Mouse (Mus musculus): ENCODE measurements around the gene Zfp575.

The Zfp575 gene

GRCm38 (mm10) chr7:24605561-24605960 lies 18.1 kb upstream of the Zfp575 start:
- DNase-seq (ENCODE audit: low spot score in 2 of 2): no peak

- DNase-seq (ENCODE audit: low spot score in 2 of 2): peak; percentile 85 to 92
Measured at GRCm38 (mm10) chr7:24600941-24601597, 13.6 kb upstream of the Zfp575 start.

GRCm38 (mm10) chr7:24599211-24600067 lies 12.0 kb upstream of the Zfp575 start:
- DNase-seq (ENCODE audit: low spot score in 2 of 2): peak; percentile 41 to 44

- no peak for DNase-seq (ENCODE audit: low spot score in 2 of 2)
Measured at GRCm38 (mm10) chr7:24598121-24598520, 10.7 kb upstream of the Zfp575 start.

GRCm38 (mm10) chr7:24595464-24595863 lies 8.0 kb upstream of the Zfp575 start:
- DNase-seq (ENCODE audit: low spot score in 2 of 2): no peak

- no peak for DNase-seq (ENCODE audit: low spot score in 2 of 2)
Measured at GRCm38 (mm10) chr7:24594309-24594803, 6.9 kb upstream of the Zfp575 start.

GRCm38 (mm10) chr7:24593621-24594308 lies 6.3 kb upstream of the Zfp575 start:
- DNase-seq (ENCODE audit: low spot score in 2 of 2): peak; percentile 81

- DNase-seq (ENCODE audit: low spot score in 2 of 2): no peak
Measured at GRCm38 (mm10) chr7:24592781-24593180, 5.3 kb upstream of the Zfp575 start.

GRCm38 (mm10) chr7:24592163-24592562 lies 4.7 kb upstream of the Zfp575 start:
- no peak for DNase-seq (ENCODE audit: low spot score in 2 of 2)

GRCm38 (mm10) chr7:24591735-24592134 lies 4.3 kb upstream of the Zfp575 start:
- DNase-seq (ENCODE audit: low spot score in 2 of 2): no peak

- peak in 1 of 2 experiments; percentile 44 for DNase-seq (ENCODE audit: low spot score in 2 of 2)
Measured at GRCm38 (mm10) chr7:24588336-24588735, 895 bp upstream of the Zfp575 start.

- no peak for DNase-seq (ENCODE audit: low spot score in 2 of 2)
Measured at GRCm38 (mm10) chr7:24586828-24587227, 613 bp downstream of the Zfp575 start.

GRCm38 (mm10) chr7:24585995-24586394 lies 1.4 kb downstream of the Zfp575 start:
- DNase-seq (ENCODE audit: low spot score in 2 of 2): no peak

- DNase-seq (ENCODE audit: low spot score in 2 of 2): no peak
Measured at GRCm38 (mm10) chr7:24584876-24585275, 2.6 kb downstream of the Zfp575 start.

- DNase-seq (ENCODE audit: low spot score in 2 of 2): no peak
Measured at GRCm38 (mm10) chr7:24577811-24578210, 9.6 kb downstream of the Zfp575 start.

GRCm38 (mm10) chr7:24574224-24574796 lies 13.1 kb downstream of the Zfp575 start:
- DNase-seq (ENCODE audit: low spot score in 2 of 2): peak in 1 of 2 experiments; percentile 26

GRCm38 (mm10) chr7:24572455-24572854 lies 15.0 kb downstream of the Zfp575 start:
- DNase-seq (ENCODE audit: low spot score in 2 of 2): no peak

GRCm38 (mm10) chr7:24571071-24571470 lies 16.4 kb downstream of the Zfp575 start:
- no peak for DNase-seq (ENCODE audit: low spot score in 2 of 2)

- no peak for DNase-seq (ENCODE audit: low spot score in 2 of 2)
Measured at GRCm38 (mm10) chr7:24568512-24568911, 18.9 kb downstream of the Zfp575 start.

- no peak for DNase-seq (ENCODE audit: low spot score in 2 of 2)
Measured at GRCm38 (mm10) chr7:24566206-24566605, 21.2 kb downstream of the Zfp575 start.

- DNase-seq (ENCODE audit: low spot score in 2 of 2): no peak
Measured at GRCm38 (mm10) chr7:24565627-24566026, 21.8 kb downstream of the Zfp575 start.

Data from heart, adult 9 months (tissue).